Mouse (Mus musculus): ENCODE data around the gene Sub1. TPM values are rescaled to one million over a fixed set of nuclear protein-coding genes. Genes with fewer than 3 reads are reported as not detected.

The Sub1 gene
- 6.5 and 7.9 TPM in 2 replicates for polyA plus RNA-seq (2012)

- TF ChIP-seq GATA1 (IDR thresholded peaks at IDR 0.05; ENCODE audit: low read length) = no peak
These were observed at the start of gene Sub1 for GRCm38 (mm10) chr15:11996883-11997282. Sub1 (minus strand) TSS chr15:11996983.

GRCm38 (mm10) chr15:12040407-12040710 lies 43.6 kb upstream of the Sub1 start:
- TF ChIP-seq GATA1 (IDR thresholded peaks at IDR 0.05; ENCODE audit: low read length) = no peak

GRCm38 (mm10) chr15:12039671-12040406 lies 43.1 kb upstream of the Sub1 start:
- no peak for TF ChIP-seq GATA1 (IDR thresholded peaks at IDR 0.05; ENCODE audit: low read length)

GRCm38 (mm10) chr15:12039256-12039655 lies 42.5 kb upstream of the Sub1 start:
- no peak for TF ChIP-seq GATA1 (IDR thresholded peaks at IDR 0.05; ENCODE audit: low read length)

- TF ChIP-seq GATA1 (IDR thresholded peaks at IDR 0.05; ENCODE audit: low read length) = no peak
These were observed 41.3 kb upstream of the Sub1 start for GRCm38 (mm10) chr15:12037866-12038625.

- TF ChIP-seq GATA1 (IDR thresholded peaks at IDR 0.05; ENCODE audit: low read length) = no peak
These were observed 40.4 kb upstream of the Sub1 start for GRCm38 (mm10) chr15:12037217-12037616.

- TF ChIP-seq GATA1 (IDR thresholded peaks at IDR 0.05; ENCODE audit: low read length) = no peak
These were observed 39.9 kb upstream of the Sub1 start for GRCm38 (mm10) chr15:12036675-12037074.

- TF ChIP-seq GATA1 (IDR thresholded peaks at IDR 0.05; ENCODE audit: low read length) = no peak
These were observed 37.5 kb upstream of the Sub1 start for GRCm38 (mm10) chr15:12034317-12034716.

GRCm38 (mm10) chr15:12033155-12033554 lies 36.4 kb upstream of the Sub1 start:
- no peak for TF ChIP-seq GATA1 (IDR thresholded peaks at IDR 0.05; ENCODE audit: low read length)

GRCm38 (mm10) chr15:12032512-12032911 lies 35.7 kb upstream of the Sub1 start:
- TF ChIP-seq GATA1 (IDR thresholded peaks at IDR 0.05; ENCODE audit: low read length) = no peak

GRCm38 (mm10) chr15:12031861-12032260 lies 35.1 kb upstream of the Sub1 start:
- TF ChIP-seq GATA1 (IDR thresholded peaks at IDR 0.05; ENCODE audit: low read length) = no peak

GRCm38 (mm10) chr15:12030221-12030620 lies 33.4 kb upstream of the Sub1 start:
- TF ChIP-seq GATA1 (IDR thresholded peaks at IDR 0.05; ENCODE audit: low read length) = no peak

GRCm38 (mm10) chr15:12027807-12028206 lies 31.0 kb upstream of the Sub1 start:
- TF ChIP-seq GATA1 (IDR thresholded peaks at IDR 0.05; ENCODE audit: low read length) = no peak

- TF ChIP-seq GATA1 (IDR thresholded peaks at IDR 0.05; ENCODE audit: low read length) = no peak
These were observed 30.2 kb upstream of the Sub1 start for GRCm38 (mm10) chr15:12026932-12027450.

GRCm38 (mm10) chr15:12026026-12026425 lies 29.2 kb upstream of the Sub1 start:
- TF ChIP-seq GATA1 (IDR thresholded peaks at IDR 0.05; ENCODE audit: low read length) = no peak

- TF ChIP-seq GATA1 (IDR thresholded peaks at IDR 0.05; ENCODE audit: low read length) = no peak
These were observed 28.6 kb upstream of the Sub1 start for GRCm38 (mm10) chr15:12025341-12025740.

GRCm38 (mm10) chr15:12024791-12025268 lies 28.0 kb upstream of the Sub1 start:
- TF ChIP-seq GATA1 (IDR thresholded peaks at IDR 0.05; ENCODE audit: low read length) = no peak

Measured in G1E-ER4 (cell line).